Mouse (Mus musculus): ENCODE measurements around the gene Gpr35.

GRCm38 (mm10) chr1:92978645-92979044, 28.0 kb downstream of the Gpr35 start:
- TF ChIP-seq CTCF (IDR thresholded peaks at IDR 0.05; ENCODE audit: extremely low read depth, insufficient read depth, low read length) (no peak), POLR2A (IDR thresholded peaks at IDR 0.05; ENCODE audit: extremely low read depth, insufficient read depth, low read length) (no peak)

All from cortical plate, adult 2 months (tissue).